Mouse (Mus musculus): ENCODE measurements around the gene Cacng6. TPM values are rescaled to one million over a fixed set of nuclear protein-coding genes. Genes with fewer than 3 reads are reported as not detected.

Cacng6 gene
- not detected in 2 replicates for total RNA-seq (2023)

GRCm38 (mm10) chr7:3423895-3424294, at the start of gene Cacng6:
TSS of gene Cacng6 (plus strand) at chr7:3424195.

DNA sequence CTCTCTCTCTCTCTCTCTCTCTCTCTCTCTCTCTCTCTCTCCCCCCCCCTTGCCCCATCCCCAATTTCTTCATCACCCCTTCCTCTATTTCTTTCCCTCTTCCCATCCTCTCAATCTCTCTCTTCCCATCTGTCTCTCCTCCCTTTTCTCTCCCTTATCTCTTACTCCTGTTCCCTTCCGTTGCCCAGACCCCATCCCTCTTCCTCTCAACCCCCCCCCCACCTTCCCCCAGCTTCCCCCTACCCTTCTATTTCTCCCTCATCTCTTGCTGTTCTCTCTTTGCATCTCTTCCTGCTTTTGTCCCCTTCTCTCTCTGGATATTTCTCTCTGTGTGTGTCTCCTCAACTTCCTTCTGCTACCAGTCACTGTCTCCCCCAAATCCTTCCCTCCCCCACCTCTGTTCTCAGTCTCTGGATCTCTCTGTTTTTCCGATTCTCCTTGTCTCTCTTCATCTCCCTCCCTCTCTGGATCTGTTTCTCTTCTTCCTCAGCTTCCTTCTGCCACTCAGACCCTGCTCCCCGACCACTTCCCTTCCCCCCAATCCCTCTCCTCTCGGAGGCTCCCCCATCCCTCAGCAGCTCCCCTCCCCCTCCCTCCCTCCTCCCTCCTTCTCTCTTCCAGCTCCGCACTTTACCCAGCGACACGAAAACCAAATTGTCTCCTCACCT, 33.4 kb upstream of the Cacng6 start, which contains the start of gene Cacng8:
TSS of gene Cacng8 (plus strand) at position 271 of the 668 bp plus-strand sequence.

Other genes starting within 250 kb of the Cacng6 start
- gene Nlrp12, start 174.5 kb upstream of the Cacng6 start, total RNA-seq (2023) = 45.4 and 49.1 TPM in 2 replicates
- gene Myadm, start 135.1 kb upstream of the Cacng6 start, total RNA-seq (2023) = 164 and 175 TPM in 2 replicates
- 3.4 and 8.3 TPM in 2 replicates for gene Prkcg, start 135.0 kb upstream of the Cacng6 start, total RNA-seq (2023)
- not detected in 2 replicates for gene Cacng7, start 91.2 kb upstream of the Cacng6 start, total RNA-seq (2023)
- not detected in 2 replicates for gene Cacng8, start 33.5 kb upstream of the Cacng6 start, total RNA-seq (2023)
- gene Tarm1, start 78.4 kb downstream of the Cacng6 start, total RNA-seq (2023) = 52.4 and 54.9 TPM in 2 replicates
- gene Oscar, start 192.0 kb downstream of the Cacng6 start, total RNA-seq (2023) = not detected in 2 replicates
- gene Ndufa3, start 193.2 kb downstream of the Cacng6 start, total RNA-seq (2023) = 255 and 302 TPM in 2 replicates
- gene Tfpt, start 205.7 kb downstream of the Cacng6 start, total RNA-seq (2023) = 19.2 and 24.4 TPM in 2 replicates
- gene Prpf31, start 205.8 kb downstream of the Cacng6 start, total RNA-seq (2023) = 23.5 and 27.7 TPM in 2 replicates
- gene Cnot3, start 221.1 kb downstream of the Cacng6 start, total RNA-seq (2023) = 72.2 and 93.0 TPM in 2 replicates
- 5.6 and 6.7 TPM in 2 replicates for gene Leng1, start 241.6 kb downstream of the Cacng6 start, total RNA-seq (2023)